Comparison of ENCODE assay signal across 41 mouse cellular contexts in genomic region chr10:130005366-130005765, GRCm38 (mm10). TPM values are rescaled to one million over a fixed set of nuclear protein-coding genes. Genes with fewer than 3 reads are reported as not detected.
"Had no signal": no experiment of that assay in that cellular context is flagged by ENCODE, and none has a peak within 500 bp of the region (broad histone marks: within the 10 kb centered on the region; RNA-seq: fewer than 3 reads in every experiment).

No protein-coding gene starts in this region.

RNA-seq across cellular contexts. Expression of gene Olfr820, which starts 7.1 kb away (rescaled TPM):
- total RNA-seq: heart, postnatal 10 days; heart, postnatal 14 days; heart, postnatal 25 days; heart, postnatal 36 days; heart, postnatal 4 days; hematopoietic stem cell, adult 5-6 weeks; hindbrain, postnatal 0 days; layer of hippocampus, adult 18-20 months; layer of hippocampus, adult 2 months; layer of hippocampus, adult 8-10 months; layer of hippocampus, postnatal 10 days; layer of hippocampus, postnatal 14 days; layer of hippocampus, postnatal 25 days; layer of hippocampus, postnatal 36 days; left cerebral cortex, adult 18-20 months; left cerebral cortex, adult 2 months; left cerebral cortex, adult 8-10 months had no signal
- polyA plus RNA-seq: heart, embryonic 12.5 days; heart, embryonic 13.5 days; heart, embryonic 14.5 days; heart, embryonic 15.5 days; heart, embryonic 16.5 days; heart, postnatal 0 days; hindbrain, embryonic 10.5 days; hindbrain, embryonic 11.5 days; hindbrain, embryonic 12.5 days; hindbrain, embryonic 13.5 days; hindbrain, embryonic 14.5 days; hindbrain, embryonic 15.5 days; hindbrain, embryonic 16.5 days; hindbrain, postnatal 0 days; inflammation-experienced regulatory T-cells, adult 6 months; intestine, embryonic 14.5 days; intestine, embryonic 15.5 days; intestine, embryonic 16.5 days; intestine, postnatal 0 days; kidney, adult 2 months; kidney, embryonic 14.5 days; kidney, embryonic 15.5 days; kidney, embryonic 16.5 days; kidney, postnatal 0 days; large intestine, adult 2 months had no signal

RNA-seq across cellular contexts. Expression of gene Gm10310, which starts 20.5 kb away (rescaled TPM):
- total RNA-seq: heart, postnatal 10 days; heart, postnatal 14 days; heart, postnatal 25 days; heart, postnatal 36 days; heart, postnatal 4 days; hematopoietic stem cell, adult 5-6 weeks; hindbrain, postnatal 0 days; layer of hippocampus, adult 18-20 months; layer of hippocampus, adult 2 months; layer of hippocampus, adult 8-10 months; layer of hippocampus, postnatal 10 days; layer of hippocampus, postnatal 14 days; layer of hippocampus, postnatal 25 days; layer of hippocampus, postnatal 36 days; left cerebral cortex, adult 18-20 months; left cerebral cortex, adult 2 months; left cerebral cortex, adult 8-10 months had no signal
- polyA plus RNA-seq: heart, embryonic 12.5 days; heart, embryonic 13.5 days; heart, embryonic 14.5 days; heart, embryonic 15.5 days; heart, embryonic 16.5 days; heart, postnatal 0 days; hindbrain, embryonic 10.5 days; hindbrain, embryonic 11.5 days; hindbrain, embryonic 12.5 days; hindbrain, embryonic 13.5 days; hindbrain, embryonic 14.5 days; hindbrain, embryonic 15.5 days; hindbrain, embryonic 16.5 days; hindbrain, postnatal 0 days; intestine, embryonic 14.5 days; intestine, embryonic 15.5 days; intestine, embryonic 16.5 days; intestine, postnatal 0 days; kidney, adult 2 months; kidney, embryonic 14.5 days; kidney, embryonic 15.5 days; kidney, embryonic 16.5 days; kidney, postnatal 0 days; large intestine, adult 2 months had no signal

RNA-seq across cellular contexts. Expression of gene Olfr821, which starts 24.8 kb away (rescaled TPM):
- total RNA-seq: heart, postnatal 10 days; heart, postnatal 14 days; heart, postnatal 25 days; heart, postnatal 36 days; heart, postnatal 4 days; hematopoietic stem cell, adult 5-6 weeks; hindbrain, postnatal 0 days; layer of hippocampus, adult 18-20 months; layer of hippocampus, adult 2 months; layer of hippocampus, postnatal 10 days; layer of hippocampus, postnatal 14 days; layer of hippocampus, postnatal 25 days; layer of hippocampus, postnatal 36 days; left cerebral cortex, adult 18-20 months; left cerebral cortex, adult 2 months; left cerebral cortex, adult 8-10 months had no signal
- polyA plus RNA-seq: heart, embryonic 12.5 days; heart, embryonic 13.5 days; heart, embryonic 14.5 days; heart, embryonic 15.5 days; heart, embryonic 16.5 days; heart, postnatal 0 days; hindbrain, embryonic 10.5 days; hindbrain, embryonic 11.5 days; hindbrain, embryonic 12.5 days; hindbrain, embryonic 13.5 days; hindbrain, embryonic 14.5 days; hindbrain, embryonic 15.5 days; hindbrain, embryonic 16.5 days; hindbrain, postnatal 0 days; inflammation-experienced regulatory T-cells, adult 6 months; intestine, embryonic 14.5 days; intestine, embryonic 15.5 days; intestine, embryonic 16.5 days; intestine, postnatal 0 days; kidney, adult 2 months; kidney, embryonic 14.5 days; kidney, embryonic 15.5 days; kidney, embryonic 16.5 days; kidney, postnatal 0 days; large intestine, adult 2 months had no signal

RNA-seq across cellular contexts. Expression of gene Olfr247, which starts 29.4 kb away (rescaled TPM):
- total RNA-seq: heart, postnatal 10 days; heart, postnatal 14 days; heart, postnatal 25 days; heart, postnatal 36 days; heart, postnatal 4 days; hematopoietic stem cell, adult 5-6 weeks; hindbrain, postnatal 0 days; layer of hippocampus, adult 18-20 months; layer of hippocampus, adult 2 months; layer of hippocampus, adult 8-10 months; layer of hippocampus, postnatal 10 days; layer of hippocampus, postnatal 14 days; layer of hippocampus, postnatal 25 days; layer of hippocampus, postnatal 36 days; left cerebral cortex, adult 18-20 months; left cerebral cortex, adult 2 months; left cerebral cortex, adult 8-10 months had no signal
- polyA plus RNA-seq: heart, embryonic 12.5 days; heart, embryonic 13.5 days; heart, embryonic 14.5 days; heart, embryonic 15.5 days; heart, embryonic 16.5 days; heart, postnatal 0 days; hindbrain, embryonic 10.5 days; hindbrain, embryonic 11.5 days; hindbrain, embryonic 12.5 days; hindbrain, embryonic 13.5 days; hindbrain, embryonic 14.5 days; hindbrain, embryonic 15.5 days; hindbrain, embryonic 16.5 days; hindbrain, postnatal 0 days; inflammation-experienced regulatory T-cells, adult 6 months; intestine, embryonic 14.5 days; intestine, embryonic 15.5 days; intestine, embryonic 16.5 days; intestine, postnatal 0 days; kidney, adult 2 months; kidney, embryonic 14.5 days; kidney, embryonic 15.5 days; kidney, embryonic 16.5 days; kidney, postnatal 0 days; large intestine, adult 2 months had no signal

RNA-seq across cellular contexts. Expression of gene Olfr819, which starts 38.3 kb away (rescaled TPM):
- total RNA-seq: heart, postnatal 10 days; heart, postnatal 14 days; heart, postnatal 25 days; heart, postnatal 36 days; heart, postnatal 4 days; hematopoietic stem cell, adult 5-6 weeks; hindbrain, postnatal 0 days; layer of hippocampus, adult 18-20 months; layer of hippocampus, adult 2 months; layer of hippocampus, adult 8-10 months; layer of hippocampus, postnatal 10 days; layer of hippocampus, postnatal 14 days; layer of hippocampus, postnatal 25 days; layer of hippocampus, postnatal 36 days; left cerebral cortex, adult 18-20 months; left cerebral cortex, adult 2 months; left cerebral cortex, adult 8-10 months had no signal
- polyA plus RNA-seq: heart, embryonic 12.5 days; heart, embryonic 13.5 days; heart, embryonic 14.5 days; heart, embryonic 15.5 days; heart, embryonic 16.5 days; heart, postnatal 0 days; hindbrain, embryonic 10.5 days; hindbrain, embryonic 11.5 days; hindbrain, embryonic 12.5 days; hindbrain, embryonic 13.5 days; hindbrain, embryonic 14.5 days; hindbrain, embryonic 15.5 days; hindbrain, embryonic 16.5 days; hindbrain, postnatal 0 days; inflammation-experienced regulatory T-cells, adult 6 months; intestine, embryonic 14.5 days; intestine, embryonic 15.5 days; intestine, embryonic 16.5 days; intestine, postnatal 0 days; kidney, adult 2 months; kidney, embryonic 14.5 days; kidney, embryonic 15.5 days; kidney, embryonic 16.5 days; kidney, postnatal 0 days; large intestine, adult 2 months had no signal
